Mouse (Mus musculus) megakaryocyte, embryonic 14.5 days (primary cell): ENCODE results near the gene Spaca4.

Experiments
- FLI1 ChIP-seq: IDR thresholded peaks from 2 replicates; pipeline ENCODE4 v1.6.1; 2012; ENCODE audit warnings: low read length, inconsistent platforms, mixed read lengths
- GATA1 ChIP-seq: IDR thresholded peaks from 3 replicates; pipeline ENCODE4 v1.6.1; 2012; ENCODE audit warnings: mixed read lengths, low read length, inconsistent platforms, borderline replicate concordance

GRCm38 (mm10) chr7:45747450-45747849, 21.8 kb upstream of the Spaca4 start:
- TF ChIP-seq GATA1 (no peak), FLI1 (no peak)
